Mouse (Mus musculus) natural killer cell, adult 2 months (primary cell): ENCODE measurements around the gene Pimreg.
A peak's percentile ranks its signal among the peaks of the same experiment; 100 is the strongest.

Experiments
- DNase-seq, 2 experiments: peaks; one replicate each; pipeline ENCODE4 v3.0.0; 2022; ENCODE audit warnings: low spot score in 2 of 2

Pimreg gene

DNA sequence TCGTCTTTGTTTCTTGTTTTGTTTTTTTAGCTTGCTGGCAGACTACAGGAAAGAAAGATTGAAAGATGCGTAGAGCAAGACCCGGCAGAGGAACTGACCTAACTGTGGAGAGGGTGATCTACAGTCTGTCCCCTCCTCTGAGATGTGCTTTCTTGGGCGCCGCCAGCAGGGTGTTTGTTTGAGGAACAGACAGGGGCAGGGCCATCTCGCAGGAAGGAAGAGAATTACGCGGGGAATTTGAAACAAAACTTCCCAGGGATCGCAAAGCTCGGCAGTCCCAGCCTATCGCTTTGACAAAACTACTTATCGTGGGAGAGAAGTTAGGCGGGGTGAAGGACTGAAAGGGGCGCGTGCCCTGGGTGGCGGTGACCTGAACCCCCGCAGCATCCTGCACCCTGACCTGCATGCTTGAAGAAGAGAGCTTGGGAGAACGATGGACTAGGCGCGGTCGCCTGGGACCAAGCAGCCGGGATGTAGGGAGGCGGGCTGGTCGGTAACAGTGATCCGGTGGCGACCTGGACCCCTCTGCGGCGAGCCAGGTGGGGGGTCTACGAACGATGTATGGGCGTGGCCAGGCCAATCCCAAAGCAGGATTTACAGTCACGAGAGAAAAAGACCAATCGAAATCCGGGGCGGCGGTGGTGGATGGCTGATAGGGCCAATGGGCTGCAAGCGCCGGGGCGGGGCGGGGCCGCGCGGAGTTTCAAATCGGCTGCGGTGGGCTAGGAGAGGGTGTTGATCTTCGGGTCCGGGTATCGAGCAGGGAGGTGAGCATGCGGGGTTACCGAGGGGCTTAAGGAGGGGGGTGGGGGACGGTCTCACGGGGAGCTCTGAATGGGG lies at the start of gene Pimreg:
Gene Pimreg (plus strand): TSS at position 265 of the 840 bp plus-strand sequence.
- DNase-seq, result peak; percentile 64 to 73

DNA sequence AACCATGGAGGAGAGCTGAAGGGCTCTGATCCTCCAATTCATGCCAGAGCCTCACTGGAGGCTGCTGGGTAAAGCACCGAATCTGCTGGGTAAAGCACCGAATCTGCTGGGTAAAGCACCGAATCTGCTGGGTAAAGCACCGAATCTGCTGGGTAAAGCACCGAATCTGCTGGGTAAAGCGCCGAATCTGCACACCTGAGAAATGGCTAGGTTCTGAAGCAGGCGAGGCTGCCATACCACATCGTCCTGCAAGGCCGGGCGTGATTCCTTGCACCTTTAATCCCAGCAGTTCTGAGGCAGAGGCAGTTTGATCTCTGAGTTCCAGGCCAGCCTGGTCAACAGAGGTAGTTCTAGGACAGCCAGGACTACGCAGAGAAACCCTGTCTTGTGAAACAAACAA lies 49.4 kb upstream of the Pimreg start:
- no peak for DNase-seq

DNA sequence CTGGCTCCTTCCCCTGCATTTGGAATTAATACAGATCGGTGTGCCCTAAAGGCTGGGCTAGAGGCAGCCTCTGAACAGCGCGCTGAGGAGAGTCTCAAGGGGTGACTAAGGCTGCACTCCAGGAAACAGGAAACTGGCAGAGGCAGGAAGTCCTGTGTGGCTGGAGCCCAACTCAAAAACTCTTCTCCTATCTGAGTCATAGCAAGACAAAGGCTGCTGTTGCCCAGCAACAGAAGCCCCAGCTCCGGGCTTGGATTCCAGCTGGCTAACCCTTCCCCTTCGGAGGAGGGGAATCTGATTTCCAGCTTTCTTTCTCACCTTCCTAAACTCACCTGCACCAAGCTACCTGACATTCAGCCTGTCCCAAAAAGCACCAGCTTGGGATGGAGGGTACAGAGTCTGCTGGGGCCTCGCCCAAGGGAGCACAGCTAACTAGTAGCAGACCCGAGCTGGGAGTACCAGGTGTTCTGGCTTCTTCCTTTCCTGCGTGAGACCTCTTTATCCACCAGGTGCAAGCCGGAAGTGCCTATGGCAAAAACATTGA lies 45.8 kb upstream of the Pimreg start:
- peak in 1 of 2 experiments; percentile 7 for DNase-seq

DNA sequence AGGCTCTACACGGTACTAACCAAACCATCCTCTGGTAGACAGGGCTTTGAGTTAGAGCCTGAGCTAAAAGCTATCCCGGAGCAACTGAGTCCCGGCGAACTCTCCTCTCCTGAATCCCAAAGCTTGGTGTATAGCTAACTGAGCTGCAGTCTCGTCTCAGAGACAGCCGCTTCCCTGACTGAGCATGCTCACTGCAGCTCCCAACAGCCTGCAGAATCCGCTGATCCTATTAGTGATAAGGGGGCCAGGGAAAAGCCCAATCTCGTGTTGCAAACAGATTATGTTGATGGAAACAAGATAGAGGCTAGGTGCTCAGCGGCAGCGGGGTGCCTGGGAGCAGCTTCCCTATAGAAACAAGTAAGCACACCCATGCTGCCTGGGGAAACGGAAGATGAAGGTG lies 45.0 kb upstream of the Pimreg start:
- no peak for DNase-seq

DNA sequence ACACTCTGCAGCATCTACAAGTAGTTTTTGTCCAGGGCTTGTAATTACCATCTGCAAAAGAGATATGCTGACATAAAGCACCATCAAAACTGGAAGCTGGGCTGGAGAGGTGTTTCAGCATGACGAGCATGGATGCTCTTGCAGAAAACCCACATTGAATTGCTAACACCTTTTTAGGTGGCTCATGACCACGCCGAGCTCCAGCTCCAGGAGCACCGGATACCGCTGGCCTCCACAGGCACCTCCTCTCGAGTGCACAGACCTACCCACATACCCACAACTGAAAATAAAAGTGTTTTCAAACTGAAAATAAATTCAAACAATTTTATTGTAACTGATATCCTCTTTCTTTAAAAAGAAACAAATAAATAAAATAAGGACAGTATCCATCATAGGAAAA lies 41.6 kb upstream of the Pimreg start:
- peak in 1 of 2 experiments; percentile 7 for DNase-seq

DNA sequence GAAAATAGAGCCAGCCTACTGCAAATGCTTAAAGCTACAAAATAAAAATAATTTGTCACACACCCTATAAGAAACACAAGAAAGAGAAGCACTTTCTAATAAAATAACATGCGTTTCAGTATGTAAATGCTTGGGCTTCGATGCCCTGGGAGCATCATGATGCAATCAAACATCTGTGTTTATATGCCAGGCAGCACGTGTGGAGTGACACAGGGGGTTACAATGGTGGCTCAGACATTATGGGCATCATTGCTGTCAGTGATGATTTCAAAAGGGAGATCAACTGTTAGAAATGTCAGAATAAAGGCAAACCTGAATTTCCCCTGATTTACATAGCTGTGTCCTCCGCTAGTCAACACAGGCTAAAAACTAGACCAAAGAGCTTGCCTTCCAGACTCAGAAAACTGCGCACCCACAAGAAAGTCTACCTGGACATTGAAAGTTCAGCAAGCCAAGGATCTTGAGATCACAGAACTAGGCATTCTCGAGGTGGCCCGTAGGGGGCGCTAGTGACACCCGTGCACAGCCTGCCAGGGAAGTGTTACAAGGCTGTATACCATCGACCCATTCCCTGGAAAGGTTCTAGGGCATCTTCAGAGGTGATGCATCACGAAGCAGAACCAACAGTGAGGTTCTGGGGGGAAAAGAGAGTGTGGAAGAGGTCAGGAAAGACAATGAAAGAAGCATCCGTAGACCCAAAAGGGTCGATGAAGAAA lies 39.5 kb upstream of the Pimreg start:
- DNase-seq, result peak in 1 of 2 experiments; percentile 18

DNA sequence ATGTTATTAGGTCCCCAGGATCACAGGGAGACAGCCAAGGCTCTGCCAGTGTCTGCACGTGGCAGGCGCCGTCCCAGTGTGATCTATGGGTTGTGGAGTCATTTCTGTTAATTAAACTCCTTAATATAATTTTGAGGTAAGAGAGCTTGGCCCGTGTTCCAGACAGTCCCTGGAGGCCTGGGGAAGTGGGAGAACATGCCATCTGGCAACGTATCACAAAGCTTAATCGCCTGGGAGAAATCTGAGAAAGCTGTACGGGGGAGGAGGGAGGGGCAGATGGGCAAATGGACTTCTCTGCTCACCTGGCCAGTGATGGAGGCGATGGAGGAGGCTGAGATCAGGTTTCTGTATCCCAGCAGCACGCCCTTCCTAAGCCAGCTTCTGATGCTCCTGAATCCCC lies 38.7 kb upstream of the Pimreg start:
- no peak for DNase-seq

DNA sequence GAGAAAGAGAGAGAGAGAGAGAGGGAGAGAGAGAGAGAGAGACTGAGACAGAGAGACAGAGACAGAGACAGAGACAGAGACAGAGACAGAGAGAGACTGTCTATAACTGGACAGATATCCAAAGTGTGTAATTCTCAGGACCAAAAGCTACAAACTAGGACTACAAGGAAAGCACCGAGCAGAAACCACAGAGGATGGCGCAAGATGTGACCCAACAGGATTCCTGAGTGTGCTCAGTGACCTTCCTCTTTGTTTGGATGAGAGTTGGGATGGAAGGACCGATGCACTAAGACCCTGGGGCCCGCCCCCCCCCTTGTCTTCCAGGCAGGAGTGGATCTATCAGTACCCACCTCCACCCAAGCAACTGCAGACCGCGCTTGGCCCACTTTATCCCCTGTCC lies 36.3 kb upstream of the Pimreg start:
- no peak for DNase-seq

DNA sequence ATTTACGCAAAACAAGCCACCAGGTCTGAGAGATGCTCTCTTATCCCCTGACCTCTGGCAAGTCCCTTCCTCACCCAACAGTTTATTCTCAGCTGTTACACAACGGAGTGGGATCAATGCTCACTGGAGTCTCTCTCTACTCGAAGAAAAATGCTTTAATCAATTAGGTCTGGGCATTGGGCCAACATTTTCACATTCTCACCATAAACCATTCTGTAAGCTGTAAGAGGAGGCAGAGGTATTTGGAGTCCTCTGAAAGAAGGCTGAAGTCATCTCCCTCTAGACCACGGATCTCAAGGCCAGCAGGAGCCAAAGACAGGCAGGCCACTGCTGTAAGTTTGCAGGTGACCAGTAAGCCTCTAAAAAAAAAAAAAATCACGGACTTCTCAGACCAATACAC lies 31.5 kb upstream of the Pimreg start:
- DNase-seq, result no peak

DNA sequence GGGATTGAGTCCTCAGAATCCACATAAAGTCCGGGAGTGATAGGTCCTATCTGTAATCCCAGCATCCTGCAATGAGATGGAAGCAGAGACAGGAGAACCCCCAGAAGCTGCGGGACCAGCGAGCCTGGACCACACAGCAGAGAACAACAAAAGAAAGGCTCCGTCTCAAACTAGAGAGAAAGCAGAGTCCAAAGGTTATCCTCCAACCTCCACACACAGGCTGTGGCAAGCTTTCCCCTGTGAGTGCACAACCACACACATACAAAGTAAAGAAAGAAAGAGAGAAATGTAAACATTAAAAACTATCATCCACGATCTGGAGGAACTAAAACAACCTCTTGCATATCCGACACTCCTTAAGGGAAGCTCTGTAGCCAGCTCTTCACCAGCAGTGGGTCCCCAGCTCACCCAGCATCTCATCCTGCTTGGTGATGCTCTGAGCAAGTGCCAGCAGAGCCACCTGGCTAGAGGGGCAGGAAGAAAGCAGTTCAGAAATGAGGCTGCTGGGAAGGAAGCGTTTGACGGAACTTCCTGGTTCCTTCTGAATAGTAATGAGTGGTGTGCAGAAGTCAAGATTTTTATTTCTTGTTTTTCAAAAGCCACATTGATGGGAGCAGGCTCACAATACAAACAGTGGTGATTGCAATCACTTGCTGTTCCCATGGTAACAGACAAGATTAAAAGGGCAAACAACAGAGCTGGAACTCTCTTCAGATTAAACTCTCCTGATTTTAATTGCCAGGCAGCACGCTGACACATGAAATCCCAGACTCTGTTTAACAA lies 30.7 kb upstream of the Pimreg start:
- no peak for DNase-seq

DNA sequence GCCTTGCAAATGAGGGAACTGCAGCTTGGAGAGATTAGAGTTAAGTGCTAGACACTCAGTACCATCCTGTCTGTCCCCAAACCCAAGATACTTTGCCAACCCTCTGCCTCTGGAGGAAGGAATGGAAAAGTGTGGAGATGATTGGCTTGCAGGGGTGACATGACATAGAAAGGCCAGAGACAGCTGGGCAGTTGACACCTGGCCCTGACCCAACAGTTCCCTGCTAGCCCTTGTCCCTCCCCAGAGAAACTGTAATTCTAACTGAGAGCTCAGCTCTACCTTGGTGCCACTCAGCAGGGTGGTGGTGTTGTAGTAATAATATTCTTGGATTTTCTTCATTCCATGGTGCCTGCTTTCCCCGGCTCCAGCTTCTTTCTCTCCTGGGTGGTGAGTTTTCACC lies 29.9 kb upstream of the Pimreg start:
- no peak for DNase-seq

DNA sequence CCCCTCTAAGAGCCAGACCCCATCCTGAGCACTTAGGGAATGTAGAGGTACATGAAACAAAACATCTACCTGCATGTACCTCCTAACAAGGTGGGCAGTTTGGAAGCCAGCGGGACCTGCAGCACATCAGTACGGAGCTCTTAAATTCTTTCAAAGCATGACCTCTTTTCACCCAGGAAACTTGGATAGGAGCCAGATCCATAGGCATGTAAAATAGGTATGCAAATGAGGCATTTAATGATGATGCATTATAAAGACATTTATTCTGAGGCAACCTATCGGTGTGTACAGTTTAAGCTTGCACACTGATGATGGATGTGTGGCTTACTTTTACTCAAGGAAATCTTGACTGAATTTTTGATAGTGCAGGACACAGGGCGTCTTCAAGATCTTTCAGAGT lies 27.2 kb upstream of the Pimreg start:
- no peak for DNase-seq

DNA sequence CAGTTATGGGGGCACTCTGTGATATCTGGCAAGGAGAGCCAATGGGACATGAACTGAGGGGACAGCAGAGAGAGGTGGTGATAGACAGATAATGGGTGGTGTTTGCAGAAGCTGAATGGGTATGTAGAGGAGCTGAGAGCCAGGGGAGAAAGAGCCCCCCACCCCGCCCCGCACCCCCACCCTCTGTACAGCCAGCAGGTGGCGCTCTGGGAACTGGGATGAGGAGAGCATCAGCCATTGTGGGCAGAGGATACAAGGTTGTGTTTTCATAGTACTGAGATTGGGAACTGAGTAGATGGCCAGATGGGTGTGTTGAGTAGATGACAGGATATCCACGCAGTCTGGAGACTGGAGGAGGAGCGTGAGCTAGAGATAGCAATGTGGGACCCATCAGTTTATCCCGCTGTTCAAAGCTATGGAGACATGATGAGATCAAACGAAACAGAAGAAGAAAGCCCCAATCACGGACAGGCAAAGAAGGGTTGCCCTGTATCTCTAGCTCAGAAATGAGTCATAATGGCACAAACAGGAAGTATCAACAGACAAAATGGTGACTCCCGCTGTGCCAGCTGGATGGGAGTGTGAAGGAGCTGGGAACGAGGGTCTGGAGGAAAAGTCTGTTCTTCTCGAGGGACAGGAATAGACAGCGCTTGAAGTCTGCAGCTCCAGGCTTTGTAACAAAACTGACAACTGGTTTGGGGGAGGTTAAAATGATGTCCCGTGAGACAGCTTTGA lies 25.1 kb upstream of the Pimreg start:
- no peak for DNase-seq

DNA sequence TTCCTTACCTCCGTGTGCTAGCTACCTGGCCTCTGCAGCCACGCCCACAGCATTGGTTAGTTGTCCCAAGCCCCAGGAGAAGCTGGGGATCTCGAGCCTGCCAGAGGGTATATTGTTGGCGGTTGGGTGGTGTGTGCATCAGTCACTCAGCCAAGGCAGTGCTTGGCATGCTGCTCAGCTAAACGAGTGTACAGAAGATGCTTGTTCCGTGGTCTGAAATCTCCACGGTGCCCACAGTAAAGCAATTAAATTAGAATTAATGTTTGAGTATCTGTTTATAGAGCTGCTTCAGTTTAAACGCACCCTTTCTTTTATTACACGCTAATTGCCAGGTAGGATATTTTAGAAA lies 24.6 kb upstream of the Pimreg start:
- DNase-seq, result no peak

DNA sequence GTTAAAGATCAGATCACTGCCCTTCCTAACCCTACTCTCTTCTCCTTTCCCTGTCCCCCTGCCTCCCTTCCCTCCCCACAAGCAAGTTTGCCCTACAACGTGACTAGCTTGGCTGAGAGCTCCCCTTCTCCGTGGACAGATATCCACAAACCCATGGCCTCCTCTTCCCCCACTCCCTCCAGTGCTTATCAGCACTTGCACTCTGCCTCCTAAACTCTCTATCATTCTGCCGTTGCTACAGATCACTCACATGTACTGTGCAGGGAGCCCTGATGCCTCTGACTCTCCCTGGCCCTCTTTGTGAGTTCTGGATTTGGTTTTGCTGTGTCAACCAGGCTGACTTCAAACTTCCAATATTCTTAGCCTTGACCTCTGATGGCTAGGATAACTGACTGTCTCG lies 20.8 kb upstream of the Pimreg start:
- DNase-seq, result no peak

DNA sequence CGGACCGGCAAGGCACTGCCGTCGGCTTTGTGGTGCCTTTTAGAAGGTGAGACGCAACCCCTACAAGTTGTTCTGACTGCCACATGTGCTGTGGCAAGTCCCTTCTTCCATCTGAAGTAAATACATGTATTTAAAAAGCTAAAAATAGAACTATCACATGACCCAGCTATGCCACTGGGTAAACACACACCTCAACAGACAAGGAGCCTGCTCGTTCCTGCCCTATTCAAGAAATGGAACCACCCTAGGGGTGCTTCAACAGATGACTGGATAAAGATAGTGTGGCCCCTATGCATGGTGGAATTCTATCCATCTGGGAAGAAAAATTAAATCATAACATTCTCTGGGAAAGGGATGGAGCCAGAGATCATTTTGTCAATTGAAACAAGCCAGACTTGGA lies 19.0 kb upstream of the Pimreg start:
- DNase-seq, result no peak

DNA sequence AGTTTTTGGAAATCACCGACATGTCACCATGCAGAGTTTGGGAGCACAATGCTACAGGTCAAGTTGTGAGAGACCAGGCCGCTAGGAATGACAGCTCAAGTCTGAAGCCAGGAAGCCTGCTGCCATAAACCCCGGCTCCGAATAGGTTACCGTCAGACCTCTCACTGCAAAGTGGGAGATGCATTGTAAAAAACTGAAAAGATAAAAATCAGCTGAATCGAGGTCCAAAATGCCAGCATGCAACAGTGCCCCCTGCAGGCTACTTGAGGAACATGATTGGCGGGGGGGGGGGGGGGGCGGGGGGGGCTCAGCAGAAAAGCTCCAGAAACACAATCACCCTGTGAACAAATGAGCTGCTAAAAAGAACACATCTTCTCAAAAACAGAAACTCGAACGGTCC lies 18.3 kb upstream of the Pimreg start:
- no peak for DNase-seq

DNA sequence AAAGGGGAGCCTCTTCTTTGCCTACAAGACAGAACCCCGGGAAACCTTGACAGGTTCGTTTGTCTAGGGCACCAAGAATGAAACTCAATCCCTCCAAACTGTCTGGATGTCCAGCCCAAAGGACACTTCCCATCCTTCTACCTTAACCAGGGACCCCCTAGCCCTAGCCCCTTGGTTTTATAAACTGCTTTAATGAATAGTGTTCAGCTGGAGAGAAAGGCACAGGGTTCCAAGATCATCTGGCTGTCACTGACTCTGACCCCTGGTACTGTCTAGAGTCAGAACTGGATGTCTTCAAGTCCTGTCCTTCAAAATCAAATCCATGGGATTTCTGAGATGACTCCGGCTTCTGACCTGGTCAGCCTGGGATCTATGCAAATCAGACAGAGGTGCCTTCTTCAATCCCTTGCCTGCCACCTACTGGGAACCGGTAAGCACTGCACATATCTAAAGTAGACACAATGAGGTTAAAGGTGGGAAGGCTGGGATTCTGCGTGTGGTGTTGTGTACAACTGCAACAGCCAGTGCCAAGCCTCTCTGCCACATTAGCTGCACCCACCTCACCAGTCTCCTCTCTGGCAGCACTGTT lies 17.5 kb upstream of the Pimreg start:
- DNase-seq, result peak; percentile 27 to 43

DNA sequence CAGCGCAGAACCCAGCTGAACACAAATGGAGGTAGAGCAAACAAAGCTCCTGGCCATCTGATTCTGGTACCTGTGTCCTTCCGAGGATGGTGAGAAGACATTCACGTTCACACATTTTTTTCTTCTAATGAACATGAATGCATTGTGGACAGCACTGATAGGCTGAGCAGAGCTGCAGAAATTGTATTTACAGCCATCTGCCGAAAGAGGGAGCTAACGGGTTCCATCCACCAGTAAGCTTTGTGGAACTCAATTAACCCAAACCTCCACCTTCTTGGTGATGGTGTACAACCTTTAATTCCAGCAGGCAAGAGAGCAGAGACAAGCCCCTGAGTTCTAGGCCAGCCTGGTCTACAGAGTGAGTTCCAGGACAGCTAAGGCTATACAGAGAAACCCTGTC lies 16.0 kb upstream of the Pimreg start:
- DNase-seq, result no peak

DNA sequence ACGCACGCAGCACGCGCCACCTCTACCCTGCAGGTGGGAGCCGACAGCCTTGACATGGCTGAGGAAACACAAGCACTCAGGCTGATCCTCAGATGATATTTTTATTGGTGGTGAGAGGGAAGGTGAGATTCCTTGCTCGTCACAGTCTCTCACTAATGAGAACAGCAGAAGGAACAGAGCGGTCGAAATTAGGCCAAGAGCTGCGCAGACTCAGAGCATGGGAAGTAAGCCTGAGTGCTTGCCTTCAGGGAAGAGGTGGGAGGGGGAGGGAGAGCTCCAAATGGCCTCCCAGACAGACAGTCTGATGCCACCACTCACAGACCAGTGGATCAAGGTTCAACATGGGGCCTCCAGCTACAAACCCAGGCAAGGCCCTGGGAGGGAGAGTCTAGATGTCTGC lies 15.3 kb upstream of the Pimreg start:
- no peak for DNase-seq

DNA sequence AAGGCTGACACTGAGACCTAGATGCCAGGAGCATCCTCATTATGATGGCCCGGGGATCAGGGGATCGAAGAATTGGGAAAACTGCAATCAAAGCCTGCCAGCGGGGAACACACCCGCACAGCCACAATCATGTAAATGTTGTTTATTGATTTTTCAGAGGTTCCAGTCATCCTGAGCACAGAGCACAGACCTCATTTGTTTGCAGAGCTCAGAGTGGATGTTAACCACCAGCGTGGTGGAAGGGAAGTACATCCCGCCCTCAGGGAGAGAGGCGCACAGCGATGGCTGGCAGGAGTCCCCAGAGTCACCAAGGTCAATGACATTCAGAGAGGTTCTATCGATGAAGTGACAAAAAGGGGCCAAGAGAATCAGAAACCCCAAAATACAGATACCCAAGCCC lies 14.0 kb upstream of the Pimreg start:
- no peak for DNase-seq
